Mouse (Mus musculus) heart, embryonic 13.5 days (tissue): ENCODE measurements around the gene Lypd5. TPM values are rescaled to one million over a fixed set of nuclear protein-coding genes. Genes with fewer than 3 reads are reported as not detected.
A peak's percentile ranks its signal among the peaks of the same experiment; 100 is the strongest.
"Not testable (repeated sequence)": the region's sequence is repeated elsewhere in the genome, so short reads cannot be mapped to it uniquely, and the experiment has no call there.

Source experiments
- ATAC-seq: fragments of 200-750 bp; cut with Nextera tagmentation; 2 replicates; pipeline ENCODE4 v1.8.0; 2017; ENCODE audit warnings: moderate TSS enrichment; ENCODE audit not compliant: insufficient number of reproducible peaks, low FRiP score, low TSS enrichment; ENCODE audit errors: extremely low read depth
- H3K27ac ChIP-seq: fragments of 300-500 bp; sonication (generic); replicated peaks from 2 replicates; pipeline ENCODE4 v1.5.1; 2015; ENCODE audit warnings: moderate library complexity, mild to moderate bottlenecking, inconsistent platforms
- H3K27me3 ChIP-seq: fragments of 300-500 bp; sonication (generic); replicated peaks from 2 replicates; pipeline ENCODE4 v1.6.1; 2015; ENCODE audit warnings: mild to moderate bottlenecking, inconsistent platforms
- H3K36me3 ChIP-seq: fragments of 300-500 bp; sonication (generic); 2 replicates; pipeline ENCODE4 v1.6.1; 2015; ENCODE audit warnings: mild to moderate bottlenecking, inconsistent platforms
- H3K4me1 ChIP-seq: fragments of 300-500 bp; sonication (generic); 2 replicates; pipeline ENCODE4 v1.6.1; 2015; ENCODE audit warnings: inconsistent platforms
- H3K4me2 ChIP-seq: fragments of 300-500 bp; sonication (generic); 2 replicates; pipeline ENCODE4 v1.6.1; 2015; ENCODE audit warnings: inconsistent platforms, mild to moderate bottlenecking, moderate library complexity
- H3K4me3 ChIP-seq: fragments of 300-500 bp; sonication (generic); 2 replicates; pipeline ENCODE4 v1.5.1; 2015; ENCODE audit warnings: moderate library complexity, mild to moderate bottlenecking, inconsistent platforms
- H3K9ac ChIP-seq: fragments of 300-500 bp; sonication (generic); 2 replicates; pipeline ENCODE4 v1.6.1; 2015; ENCODE audit warnings: inconsistent platforms, mild to moderate bottlenecking, moderate library complexity
- H3K9me3 ChIP-seq: fragments of 300-500 bp; sonication (generic); 2 replicates; pipeline ENCODE4 v1.6.1; 2016; ENCODE audit warnings: inconsistent platforms
- WGBS: fragments of 180-500 bp; shearing (Covaris S2); methylation state at CpG from one replicate; pipeline ENCODE4 v1.1.7; 2015; ENCODE audit warnings: mixed read lengths; 5-methylcytosine and 5-hydroxymethylcytosine counted together
- microRNA-seq: library from miRNA; unstranded; fragments of <30 nt; microRNA quantifications from one replicate; pipeline ENCODE4, GENCODE M21; 2016
- polyA plus RNA-seq: library from polyadenylated mRNA; unstranded; fragments of >200 nt; fragmentation: Nextera tagmentation; extraction: Ambion mirVana; gene quantifications from 2 replicates; pipeline ENCODE4 v1.2.1, GENCODE M21; 2015

The Lypd5 gene
- polyA plus RNA-seq, 1 experiment from 2014 or later: not detected

GRCm38 (mm10) chr7:24400489-24400888, 51.5 kb downstream of the Lypd5 start:
- not testable (repeated sequence) for H3K9me3 ChIP-seq, ATAC-seq, H3K27ac ChIP-seq, H3K9ac ChIP-seq, H3K27me3 ChIP-seq
- Histone ChIP-seq H3K36me3 (peaks cover 36% of the 10 kb centered on the region), H3K4me2 (peak overlapping the region; percentile 80), H3K4me3 (peak overlapping the region; percentile 59), H3K4me1 (peaks cover 17% of the 10 kb centered on the region)
- WGBS: 90% methylated on average over 4 of the region's 4 CpGs

GRCm38 (mm10) chr7:24402851-24403250, 53.9 kb downstream of the Lypd5 start:
- WGBS: 97% methylated on average over 9 of the region's 9 CpGs
- H3K9ac ChIP-seq: no peak overlapping the region
- H3K4me2 ChIP-seq: no peak overlapping the region
- H3K9me3 ChIP-seq: no peaks in the 10 kb centered on the region
- peaks cover 47% of the 10 kb centered on the region for H3K36me3 ChIP-seq
- no peaks in the 10 kb centered on the region for H3K27me3 ChIP-seq
- peaks cover 21% of the 10 kb centered on the region for H3K4me1 ChIP-seq
- no peak overlapping the region for H3K27ac ChIP-seq
- no peak overlapping the region for H3K4me3 ChIP-seq
- ATAC-seq: no peak

Small RNA genes lying within 50 kb of the gene (microRNA-seq; reads per million reads assigned to microRNA genes)
- gene Gm27592: not detected

Other genes with a start within 250 kb of the Lypd5 start
- 4.5 and 5.4 TPM in 2 replicates for gene Zfp112, start 236.9 kb upstream of the Lypd5 start, polyA plus RNA-seq
- gene Zfp235, start 215.0 kb upstream of the Lypd5 start, polyA plus RNA-seq: 5.9 and 9.1 TPM in 2 replicates
- 3.1 and 3.2 TPM in 2 replicates for gene Zfp114, start 174.1 kb upstream of the Lypd5 start, polyA plus RNA-seq
- 5.8 and 6.8 TPM in 2 replicates for gene Zfp111, start 137.8 kb upstream of the Lypd5 start, polyA plus RNA-seq
- 3.0 and 3.1 TPM in 2 replicates for gene Zfp109, start 111.6 kb upstream of the Lypd5 start, polyA plus RNA-seq
- 2.3 TPM in 2 replicates for gene Zfp108, start 94.4 kb upstream of the Lypd5 start, polyA plus RNA-seq
- gene Zfp93, start 78.8 kb upstream of the Lypd5 start, polyA plus RNA-seq: 4.6 and 4.8 TPM in 2 replicates
- 14.5 and 18.7 TPM in 2 replicates for gene Zfp61, start 48.0 kb upstream of the Lypd5 start, polyA plus RNA-seq
- 4.5 and 4.6 TPM in 2 replicates for gene Zfp94, start 32.5 kb upstream of the Lypd5 start, polyA plus RNA-seq
- not detected in 2 replicates for gene Tescl, start 15.3 kb upstream of the Lypd5 start, polyA plus RNA-seq
- 2.9 and 5.3 TPM in 2 replicates for gene Kcnn4, start 21.1 kb downstream of the Lypd5 start, polyA plus RNA-seq
- 18.1 and 19.3 TPM in 2 replicates for gene Smg9, start 50.4 kb downstream of the Lypd5 start, polyA plus RNA-seq
- not detected in 2 replicates for gene Irgc1, start 103.1 kb downstream of the Lypd5 start, polyA plus RNA-seq
- 8.3 and 9.8 TPM in 2 replicates for gene Plaur, start 113.3 kb downstream of the Lypd5 start, polyA plus RNA-seq
- gene Cadm4, start 132.8 kb downstream of the Lypd5 start, polyA plus RNA-seq: 0.60 and 0.80 TPM in 2 replicates
- gene Zfp428, start 157.8 kb downstream of the Lypd5 start, polyA plus RNA-seq: 32.9 and 36.7 TPM in 2 replicates
- 0.17 and 0.18 TPM in 2 replicates for gene AC161166.1, start 163.3 kb downstream of the Lypd5 start, polyA plus RNA-seq
- 4.6 and 5.6 TPM in 2 replicates for gene Irgq, start 181.5 kb downstream of the Lypd5 start, polyA plus RNA-seq
- not detected in 2 replicates for gene Pinlyp, start 196.9 kb downstream of the Lypd5 start, polyA plus RNA-seq
- gene Xrcc1, start 197.1 kb downstream of the Lypd5 start, polyA plus RNA-seq: 72.9 and 77.8 TPM in 2 replicates
- gene Ethe1, start 238.3 kb downstream of the Lypd5 start, polyA plus RNA-seq: 19.3 and 23.9 TPM in 2 replicates
- gene Zfp575, start 238.4 kb downstream of the Lypd5 start, polyA plus RNA-seq: 0.78 and 0.88 TPM in 2 replicates